Mouse (Mus musculus) thymus, postnatal 36 days (tissue): ENCODE data around the gene BC024063.
"Not testable (repeated sequence)": the region's sequence is repeated elsewhere in the genome, so short reads cannot be mapped to it uniquely, and the experiment has no call there.

ENCODE experiments used
- DNase-seq, 2 experiments: peaks; one replicate each; pipeline ENCODE4 v3.0.0; 2022; ENCODE audit warnings: mixed read lengths in 2 of 2

Gene BC024063

GRCm38 (mm10) chr10:82082728-82083621 is at the start of gene BC024063:
Gene BC024063, plus strand, starts transcription at chr10:82083353.
- DNase-seq: peak; percentile 35 to 43

DNA sequence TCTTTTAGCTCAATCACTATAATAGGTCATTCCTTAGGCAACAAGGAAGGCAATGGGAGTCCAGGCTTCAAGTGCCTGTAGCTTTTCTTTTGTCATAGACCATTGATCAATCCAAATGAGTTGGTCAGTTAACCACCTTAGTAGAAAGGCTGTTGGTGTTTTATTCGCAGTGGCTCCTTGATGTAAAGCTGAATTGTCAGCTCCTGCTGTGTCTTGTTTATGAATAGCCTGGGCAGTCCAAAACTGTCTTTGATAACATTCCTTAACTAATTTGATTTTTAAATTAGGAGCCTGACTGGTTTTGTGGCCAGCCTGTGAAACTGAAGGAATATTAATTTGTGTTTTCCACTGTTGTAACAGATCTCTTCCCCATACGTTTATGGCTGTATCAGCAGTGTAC is 41.0 kb upstream of the BC024063 start:
- DNase-seq: no peak

DNA sequence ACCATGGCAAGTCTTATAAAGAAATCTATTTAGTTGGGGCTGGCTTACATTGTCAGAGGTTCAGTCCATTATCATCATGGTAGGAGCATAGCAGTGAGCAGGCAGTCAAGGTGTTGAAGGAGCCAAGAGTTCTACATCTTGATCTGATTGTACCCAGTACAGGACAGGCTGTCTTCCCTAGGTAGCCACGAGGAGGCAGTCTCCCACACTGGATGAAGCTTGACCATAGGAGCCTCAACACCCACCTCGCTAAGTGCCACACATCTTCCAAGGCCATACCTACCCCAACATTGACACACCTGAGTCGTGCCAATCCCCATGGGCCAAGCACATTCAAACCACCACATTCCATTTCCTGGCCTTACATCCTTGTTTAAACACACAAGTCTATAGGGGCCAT is 36.5 kb upstream of the BC024063 start:
- DNase-seq: no peak

GRCm38 (mm10) chr10:82047597-82048459 is 35.3 kb upstream of the BC024063 start, which contains the start of gene Zfp873:
Gene Zfp873, plus strand, starts transcription at chr10:82048123.
- peak; percentile 92 to 93 for DNase-seq

DNA sequence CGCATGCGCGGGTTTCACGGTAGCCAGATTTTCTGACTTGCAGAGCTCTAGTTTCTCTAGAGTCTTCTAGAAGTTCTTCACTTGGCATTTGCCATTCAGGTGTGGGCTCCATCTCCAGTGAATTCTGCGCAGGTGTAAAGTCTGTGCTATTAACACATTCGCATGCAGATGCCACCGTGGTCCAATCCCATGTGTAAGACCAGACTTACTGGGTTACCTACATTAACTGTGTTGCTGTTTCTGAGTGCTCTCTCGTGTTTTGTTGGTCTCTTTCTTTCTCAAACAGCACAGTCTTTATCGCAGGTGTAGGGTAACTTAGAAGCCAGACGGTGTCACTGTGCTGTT is 34.7 kb upstream of the BC024063 start:
- not testable (repeated sequence) for DNase-seq

DNA sequence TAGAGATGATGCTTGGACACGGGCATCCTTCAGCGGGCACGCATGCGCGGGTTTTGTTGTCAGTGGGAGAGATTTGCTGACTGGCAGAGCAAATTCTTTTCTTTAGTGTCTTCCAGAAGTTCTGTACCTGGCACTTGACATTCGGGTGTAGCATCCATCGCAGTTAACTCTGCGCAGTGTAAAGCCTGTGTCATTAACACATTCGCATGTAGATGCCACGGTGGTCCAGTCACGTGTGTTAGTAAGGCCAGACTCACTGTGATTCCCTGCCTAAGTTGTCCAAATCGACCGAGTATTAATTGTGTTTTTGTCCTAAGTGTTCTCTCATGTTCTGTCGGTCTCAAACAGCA is 444 bp downstream of the BC024063 start:
- DNase-seq: not testable (repeated sequence)

GRCm38 (mm10) chr10:82117206-82117605 is 34.1 kb downstream of the BC024063 start:
- DNase-seq: no peak

GRCm38 (mm10) chr10:82127850-82128401 is 44.8 kb downstream of the BC024063 start, which contains the start of gene AU041133:
Gene AU041133, plus strand, starts transcription at chr10:82128013.
- peak; percentile 81 to 88 for DNase-seq

GRCm38 (mm10) chr10:82145282-82145681 is 62.1 kb downstream of the BC024063 start:
- no peak for DNase-seq

GRCm38 (mm10) chr10:82147571-82147970 is 64.4 kb downstream of the BC024063 start:
- no peak for DNase-seq
